Mouse (Mus musculus): ENCODE measurements around the gene Gpr179.

Gpr179 gene

GRCm38 (mm10) chr11:97352027-97352684, at the start of gene Gpr179:
Gene Gpr179 (minus strand): TSS chr11:97352077.
- no peak for DNase-seq (ENCODE audit: low spot score in 2 of 2)

GRCm38 (mm10) chr11:97401082-97401481, 49.2 kb upstream of the Gpr179 start:
- peak; percentile 62 to 76 for DNase-seq (ENCODE audit: low spot score in 2 of 2)

DNA sequence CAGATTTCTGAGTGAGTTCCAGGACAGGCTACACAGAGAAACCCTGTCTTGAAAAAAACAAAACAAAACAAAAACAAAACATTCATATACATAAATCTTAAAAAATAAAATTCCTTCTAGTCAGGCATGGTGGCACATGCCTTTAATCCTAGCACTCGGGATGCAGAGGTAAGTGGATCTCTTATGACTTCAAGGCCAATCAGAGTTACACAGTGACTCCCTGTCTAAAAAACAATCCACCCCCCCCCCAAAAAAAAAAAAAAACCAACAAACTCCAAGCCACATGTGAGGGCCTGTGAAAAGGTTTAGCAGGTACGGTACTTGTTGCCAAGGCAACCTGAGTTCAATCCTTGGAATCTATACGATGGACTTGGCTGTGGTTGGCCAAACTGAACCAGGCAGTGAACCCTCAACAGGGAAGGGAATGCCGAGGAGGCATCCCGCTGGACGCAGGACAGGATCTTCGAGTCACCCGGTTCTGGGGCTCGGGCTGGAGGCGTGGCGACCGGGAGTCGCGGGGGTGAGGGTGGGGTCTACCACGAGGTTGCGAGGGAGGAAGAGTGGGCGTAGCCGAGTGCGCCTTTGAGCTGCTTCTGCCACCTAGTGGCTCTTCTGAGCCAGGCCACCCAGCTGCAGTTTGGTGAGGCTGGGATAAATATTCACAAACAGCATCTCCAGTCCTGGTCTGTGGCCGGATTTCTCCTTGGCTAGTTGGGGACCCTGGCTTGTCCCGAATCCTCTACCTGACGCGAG, 48.3 kb upstream of the Gpr179 start:
- peak; percentile 76 to 78 for DNase-seq (ENCODE audit: low spot score in 2 of 2)

DNA sequence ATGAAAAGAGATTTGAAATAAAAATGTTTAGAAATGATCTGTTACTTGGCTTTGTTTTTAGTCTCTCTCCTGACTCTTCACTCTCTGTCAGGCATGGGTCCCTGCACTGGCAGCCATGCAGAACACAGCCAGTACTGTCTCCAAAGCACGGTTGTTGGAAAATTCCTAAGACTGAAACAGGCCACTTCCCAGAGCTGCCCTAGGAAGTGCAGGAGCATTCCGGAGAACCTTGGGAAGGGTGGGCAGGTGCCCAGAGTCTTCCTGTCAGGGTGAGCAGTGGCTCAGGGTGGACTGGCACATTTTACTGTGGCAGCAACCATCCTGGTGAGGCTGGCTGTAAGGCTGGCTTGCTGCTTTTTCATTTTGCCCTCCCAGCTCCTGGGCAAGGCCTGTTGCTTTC, 46.6 kb upstream of the Gpr179 start:
- DNase-seq (ENCODE audit: low spot score in 2 of 2), result no peak

- DNase-seq (ENCODE audit: low spot score in 2 of 2), result no peak
Observed at GRCm38 (mm10) chr11:97394146-97394545, 42.3 kb upstream of the Gpr179 start.

DNA sequence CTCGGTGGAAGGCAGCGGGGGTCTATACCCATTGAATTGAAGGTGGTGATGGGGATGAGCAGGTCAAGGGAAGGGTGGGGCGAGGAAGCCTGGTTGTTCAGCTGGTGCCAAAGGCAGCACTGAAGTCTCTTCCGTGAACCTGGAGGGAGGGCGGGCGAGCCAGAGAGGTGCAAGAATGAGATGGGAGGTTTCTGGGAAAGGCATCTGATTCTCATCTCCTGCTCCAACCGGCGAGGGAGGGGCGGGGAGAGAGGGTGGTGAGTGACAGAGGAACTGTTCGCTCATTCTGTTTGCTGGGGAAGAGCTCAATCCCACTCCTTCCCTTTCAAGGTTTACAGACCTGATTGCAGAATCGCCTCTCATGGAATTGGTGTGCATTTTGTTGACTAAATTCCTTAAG, 41.8 kb upstream of the Gpr179 start:
- DNase-seq (ENCODE audit: low spot score in 2 of 2), result no peak

GRCm38 (mm10) chr11:97389127-97389526, 37.2 kb upstream of the Gpr179 start:
- DNase-seq (ENCODE audit: low spot score in 2 of 2), result no peak

GRCm38 (mm10) chr11:97387811-97388210, 35.9 kb upstream of the Gpr179 start:
- DNase-seq (ENCODE audit: low spot score in 2 of 2), result no peak

DNA sequence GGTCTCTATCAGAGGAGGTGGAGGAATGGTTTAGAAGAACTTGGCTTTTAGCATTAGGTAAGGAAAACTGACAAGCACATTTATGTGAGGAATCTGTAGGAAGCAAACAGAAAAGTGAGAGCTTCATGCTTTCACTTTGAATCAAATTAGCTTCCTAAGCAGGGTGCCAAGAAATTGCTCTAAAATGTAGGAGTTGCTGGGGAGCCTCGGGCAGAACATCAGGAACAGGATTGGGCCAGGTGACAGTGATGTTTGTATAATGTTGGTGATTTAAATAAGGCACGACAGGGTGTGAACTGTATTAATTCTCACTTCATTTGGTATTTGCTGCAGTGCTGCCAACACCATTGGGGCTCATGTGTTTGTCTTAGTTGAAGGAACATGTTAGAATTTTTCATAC, 31.9 kb upstream of the Gpr179 start:
- no peak for DNase-seq (ENCODE audit: low spot score in 2 of 2)

DNA sequence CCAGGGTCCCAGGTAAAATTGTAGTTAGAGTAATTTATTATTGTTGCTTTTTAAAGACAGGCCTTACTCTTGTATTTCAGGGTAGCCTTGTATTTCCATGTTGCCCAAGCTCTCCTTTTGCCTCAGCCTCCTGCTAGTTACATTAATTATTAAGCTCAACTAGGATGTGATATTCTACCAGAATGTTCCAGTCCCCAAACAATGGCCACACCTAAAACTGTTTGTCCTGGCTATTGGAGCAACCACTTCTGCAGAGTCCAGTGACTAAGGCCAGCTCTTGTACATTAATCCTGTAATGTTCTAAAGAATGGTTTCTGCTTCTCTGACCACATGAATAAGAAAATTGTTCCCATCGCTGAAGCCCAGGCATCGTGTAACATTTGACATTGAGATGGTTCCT, 31.1 kb upstream of the Gpr179 start:
- DNase-seq (ENCODE audit: low spot score in 2 of 2), result no peak

- no peak for DNase-seq (ENCODE audit: low spot score in 2 of 2)
Observed at GRCm38 (mm10) chr11:97380036-97380435, 28.2 kb upstream of the Gpr179 start.

DNA sequence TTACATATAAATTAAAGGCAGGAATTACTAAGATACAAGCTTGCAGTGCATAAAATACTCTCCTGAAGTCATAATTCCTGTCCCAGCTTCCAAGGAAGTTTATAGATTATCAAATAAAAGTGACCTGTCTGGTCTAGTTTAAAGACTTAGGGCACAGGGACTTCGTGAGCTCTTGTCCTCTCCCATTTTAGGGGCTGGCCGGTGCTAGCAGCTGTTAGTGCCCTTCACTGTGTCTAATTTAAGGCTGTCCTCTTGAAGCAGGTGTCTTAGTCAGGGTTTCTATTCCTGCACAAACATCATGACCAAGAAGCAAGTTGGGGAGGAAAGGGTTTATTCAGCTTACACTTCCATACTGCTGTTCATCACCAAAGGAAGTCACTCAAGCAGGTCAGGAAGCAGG, 21.5 kb upstream of the Gpr179 start:
- DNase-seq (ENCODE audit: low spot score in 2 of 2), result no peak

DNA sequence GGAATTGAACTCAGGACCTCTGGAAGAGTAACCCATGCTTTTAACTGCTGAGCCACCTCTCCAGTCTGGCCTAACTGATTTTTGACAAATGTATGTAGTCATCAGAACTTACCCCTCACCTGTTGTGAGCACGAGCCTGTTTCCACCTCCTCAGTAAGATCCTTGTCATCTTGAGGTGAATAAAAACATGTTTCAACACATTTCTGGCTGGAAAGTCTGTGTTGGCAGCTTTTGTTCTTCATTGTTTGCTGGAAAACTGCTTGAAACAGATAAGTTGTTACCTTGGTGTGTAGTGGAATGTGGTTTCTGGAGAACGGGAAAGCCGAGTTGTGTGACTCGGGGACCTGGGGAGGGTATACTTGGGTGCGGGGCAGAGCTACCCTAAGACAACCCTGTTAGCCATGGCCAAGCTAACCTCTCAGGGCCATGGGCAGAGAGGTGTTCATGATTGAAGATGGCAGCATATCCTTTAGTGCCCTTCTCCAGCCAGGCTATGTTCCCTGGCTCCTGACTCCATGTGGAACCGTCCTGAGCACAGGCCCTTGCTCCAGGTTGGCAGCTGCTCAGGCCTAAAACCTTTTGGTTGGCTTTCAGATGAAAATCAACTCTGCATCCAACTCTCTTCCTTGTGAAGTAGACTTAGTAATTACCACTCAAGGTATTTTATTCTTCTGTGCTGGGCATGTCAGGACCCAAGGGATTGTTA, 20.4 kb upstream of the Gpr179 start:
- no peak for DNase-seq (ENCODE audit: low spot score in 2 of 2)

DNA sequence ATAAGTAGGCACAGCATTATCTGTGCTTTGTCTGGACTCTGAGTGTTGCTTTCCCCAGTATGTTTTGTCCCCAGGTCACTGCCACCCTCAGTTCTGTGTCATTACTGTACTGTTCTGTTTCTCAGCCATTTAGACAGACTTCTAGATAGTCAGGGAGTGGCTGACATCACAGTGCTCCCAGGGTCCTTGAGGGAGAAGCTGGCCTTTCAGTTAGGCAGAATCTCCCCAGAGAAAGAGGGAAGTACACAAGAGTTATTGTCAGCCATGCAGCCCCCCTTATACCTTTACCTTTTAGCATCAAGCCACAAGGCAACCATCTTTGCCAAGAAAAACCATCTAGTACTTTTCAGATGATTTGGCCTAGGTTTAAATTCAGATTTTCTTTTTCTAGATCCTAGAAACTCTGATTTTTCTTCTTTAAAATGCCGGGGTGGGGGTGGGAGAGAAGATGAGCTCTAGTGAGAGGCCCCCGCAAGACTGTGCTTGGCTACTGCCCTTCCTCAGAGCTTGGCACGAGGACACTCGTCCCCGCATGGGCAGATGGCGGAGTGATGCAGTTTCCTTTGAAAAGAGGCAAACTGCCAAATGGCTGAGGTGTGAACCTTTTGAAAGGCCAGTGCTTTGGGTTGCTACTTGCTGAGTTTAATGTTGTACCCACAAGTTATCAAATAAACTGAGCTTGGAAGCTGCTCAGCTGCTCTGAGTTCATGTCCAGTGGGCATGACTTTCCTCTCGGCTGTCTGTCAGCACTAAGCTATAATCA, 18.6 kb upstream of the Gpr179 start:
- DNase-seq (ENCODE audit: low spot score in 2 of 2), result no peak

DNA sequence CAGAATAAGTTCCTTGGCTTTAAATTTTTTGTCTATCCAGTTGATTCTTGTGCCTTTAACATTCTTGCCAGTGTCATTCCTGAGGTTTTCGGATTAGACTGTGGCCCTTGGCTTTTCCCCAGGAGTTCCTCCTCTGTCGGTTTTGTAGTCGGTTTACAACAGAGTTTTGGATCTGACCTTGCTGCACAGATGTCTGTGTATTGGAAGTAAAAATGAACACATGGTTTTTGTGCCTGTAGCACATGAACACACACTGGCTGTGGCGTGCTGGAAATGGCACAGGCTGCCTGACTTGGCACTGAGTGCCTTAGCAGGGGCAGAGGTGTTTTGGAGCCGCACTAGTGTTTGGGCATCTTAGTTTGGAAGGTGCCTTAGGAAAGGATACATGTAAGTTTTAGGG, 16.6 kb upstream of the Gpr179 start:
- DNase-seq (ENCODE audit: low spot score in 2 of 2), result no peak

DNA sequence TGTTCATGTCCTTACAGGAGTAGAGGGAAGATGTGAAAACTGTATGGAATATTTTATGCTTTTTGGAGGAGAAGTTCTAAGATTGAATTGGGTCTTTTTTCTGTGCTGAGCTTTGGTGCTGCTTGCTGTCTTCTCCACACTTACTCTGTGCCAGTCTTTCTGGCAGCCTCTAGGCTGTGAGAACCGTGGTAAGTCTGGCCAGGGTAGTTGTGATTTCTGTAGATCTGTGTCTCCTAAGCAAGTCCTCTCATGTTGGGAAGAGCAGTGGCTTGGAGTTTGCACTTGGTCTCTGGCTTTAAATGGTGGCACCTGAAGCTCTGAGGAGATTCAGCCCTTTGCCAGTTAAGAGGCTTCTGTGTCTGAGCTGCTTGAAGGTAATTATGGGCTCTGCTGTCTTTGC, 13.7 kb upstream of the Gpr179 start:
- no peak for DNase-seq (ENCODE audit: low spot score in 2 of 2)

DNA sequence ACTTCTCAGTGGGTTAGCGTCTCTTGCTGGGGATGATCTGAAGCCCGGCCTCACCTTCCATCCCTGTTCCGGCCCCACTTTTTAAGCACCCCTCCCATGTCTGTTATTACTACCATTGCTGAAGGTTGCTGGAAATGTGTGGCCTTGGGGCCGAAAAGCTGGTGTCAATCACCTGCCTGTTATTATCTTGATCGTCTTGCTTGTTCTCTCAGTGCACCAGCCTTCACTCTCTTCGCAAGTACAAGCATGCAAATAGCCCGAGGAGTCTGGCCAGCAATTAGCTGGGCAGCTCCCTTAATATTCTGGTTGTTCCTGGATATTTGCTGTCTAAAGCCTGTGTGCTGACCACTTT, 11.7 kb upstream of the Gpr179 start:
- DNase-seq (ENCODE audit: low spot score in 2 of 2), result no peak

DNA sequence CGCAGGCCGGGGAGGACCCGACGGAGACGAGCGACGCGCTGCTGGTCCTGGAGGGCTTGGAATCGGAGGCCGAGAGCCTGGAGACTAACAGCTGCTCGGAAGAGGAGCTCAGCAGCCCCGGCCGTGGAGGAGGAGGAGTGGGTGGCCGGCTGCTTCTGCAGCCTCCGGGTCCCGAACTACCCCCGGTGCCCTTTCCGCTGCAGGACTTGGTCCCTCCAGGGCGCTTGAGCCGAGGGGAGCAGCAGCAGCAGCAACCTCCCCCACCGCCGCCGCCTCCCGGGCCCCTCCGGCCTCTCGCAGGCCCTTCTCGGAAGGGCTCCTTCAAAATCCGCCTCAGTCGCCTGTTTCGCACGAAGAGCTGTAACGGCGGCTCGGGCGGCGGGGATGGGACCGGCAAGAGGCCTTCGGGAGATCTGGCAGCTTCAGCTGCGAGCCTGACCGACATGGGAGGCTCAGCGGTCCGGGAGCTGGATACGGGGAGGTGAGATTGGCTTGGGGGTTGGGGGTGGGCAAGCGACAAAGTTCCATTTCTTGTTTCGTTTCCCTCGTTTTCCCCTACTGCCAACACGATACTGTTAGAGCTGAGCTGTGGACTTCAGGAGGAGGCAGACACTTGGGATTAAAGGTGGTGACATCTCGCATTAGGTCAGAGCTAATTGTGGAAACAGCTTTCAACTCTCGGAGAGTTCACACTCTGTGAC, 11.2 kb upstream of the Gpr179 start:
- DNase-seq (ENCODE audit: low spot score in 2 of 2), result peak; percentile 14 to 37

GRCm38 (mm10) chr11:97362649-97362942, 10.7 kb upstream of the Gpr179 start:
- DNase-seq (ENCODE audit: low spot score in 2 of 2), result peak; percentile 10 to 44

- peak; percentile 86 to 96 for DNase-seq (ENCODE audit: low spot score in 2 of 2)
Observed at GRCm38 (mm10) chr11:97361948-97362648, 10.2 kb upstream of the Gpr179 start, which contains the start of gene Socs7. Gene Socs7 (plus strand): TSS chr11:97362551.

GRCm38 (mm10) chr11:97357663-97358062, 5.8 kb upstream of the Gpr179 start:
- DNase-seq (ENCODE audit: low spot score in 2 of 2), result peak; percentile 50 to 79
